Mouse (Mus musculus): ENCODE data around the gene Sh2d3c.

Gene Sh2d3c

GRCm38 (mm10) chr2:32727435-32727834, 6.6 kb downstream of the Sh2d3c start:
- peak; percentile 96 for DNase-seq

- peak; percentile 60 for DNase-seq
Observed at GRCm38 (mm10) chr2:32728463-32728862, 7.6 kb downstream of the Sh2d3c start.

- no peak for DNase-seq
Observed at GRCm38 (mm10) chr2:32729547-32729946, 8.7 kb downstream of the Sh2d3c start.

GRCm38 (mm10) chr2:32730854-32731253, 10.0 kb downstream of the Sh2d3c start:
- DNase-seq = no peak

GRCm38 (mm10) chr2:32731911-32732310, 11.1 kb downstream of the Sh2d3c start:
- DNase-seq = no peak

- DNase-seq = no peak
Observed at GRCm38 (mm10) chr2:32732695-32733094, 11.8 kb downstream of the Sh2d3c start.

- no peak for DNase-seq
Observed at GRCm38 (mm10) chr2:32734480-32734879, 13.6 kb downstream of the Sh2d3c start.

- peak; percentile 67 for DNase-seq
Observed at GRCm38 (mm10) chr2:32734933-32735332, 14.1 kb downstream of the Sh2d3c start.

GRCm38 (mm10) chr2:32736306-32736829, 15.5 kb downstream of the Sh2d3c start:
- DNase-seq = no peak

GRCm38 (mm10) chr2:32737008-32737407, 16.2 kb downstream of the Sh2d3c start:
- no peak for DNase-seq

- no peak for DNase-seq
Observed at GRCm38 (mm10) chr2:32739311-32739710, 18.5 kb downstream of the Sh2d3c start.

- DNase-seq = no peak
Observed at GRCm38 (mm10) chr2:32740916-32741272, 20.0 kb downstream of the Sh2d3c start, which contains the start of gene 6330409D20Rik. Gene 6330409D20Rik (minus strand): TSS chr2:32741016.

- no peak for DNase-seq
Observed at GRCm38 (mm10) chr2:32741273-32742172, 20.7 kb downstream of the Sh2d3c start.

GRCm38 (mm10) chr2:32742173-32742531, 21.3 kb downstream of the Sh2d3c start:
- DNase-seq = no peak

GRCm38 (mm10) chr2:32744272-32744982, 23.6 kb downstream of the Sh2d3c start:
- no peak for DNase-seq

GRCm38 (mm10) chr2:32749082-32749481, 28.2 kb downstream of the Sh2d3c start:
- DNase-seq = no peak

GRCm38 (mm10) chr2:32750199-32750598, 29.3 kb downstream of the Sh2d3c start:
- no peak for DNase-seq

GRCm38 (mm10) chr2:32750887-32751664, 30.2 kb downstream of the Sh2d3c start:
- DNase-seq = peak; percentile 88

GRCm38 (mm10) chr2:32751665-32752033, 30.8 kb downstream of the Sh2d3c start:
- no peak for DNase-seq

- DNase-seq = no peak
Observed at GRCm38 (mm10) chr2:32752181-32752580, 31.3 kb downstream of the Sh2d3c start.

- no peak for DNase-seq
Observed at GRCm38 (mm10) chr2:32756674-32757055, 35.8 kb downstream of the Sh2d3c start.

- DNase-seq = peak; percentile 94
Observed at GRCm38 (mm10) chr2:32757056-32757845, 36.4 kb downstream of the Sh2d3c start, which contains the start of gene Tor2a. Gene Tor2a (plus strand): TSS chr2:32757234.
